Mouse (Mus musculus) induced T-regulatory cell, adult 2 months (primary cell): ENCODE data around the gene Ntm.

ENCODE experiments used
- DNase-seq: peaks from one replicate; pipeline ENCODE4 v3.0.0-alpha.2; 2012; ENCODE audit warnings: low read depth

Gene Ntm

DNA sequence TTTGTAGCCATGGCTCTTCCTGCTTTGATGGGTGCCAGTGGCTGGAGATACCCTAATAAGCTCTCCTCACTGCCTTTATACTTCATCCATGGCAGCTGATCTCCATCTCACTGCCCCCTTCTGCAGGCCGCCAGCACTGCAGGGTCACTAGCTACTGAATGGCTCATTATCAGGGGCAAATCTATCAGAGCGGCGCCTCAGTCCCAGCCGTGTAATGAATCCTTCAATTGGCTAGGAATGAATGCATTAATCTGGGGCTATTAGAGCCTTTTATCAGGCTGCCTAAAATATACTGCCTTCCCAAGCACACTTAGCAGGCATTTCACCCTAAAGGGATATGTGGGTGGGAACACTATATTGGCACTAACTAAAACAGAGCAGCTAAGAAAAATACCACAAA, 832.6 kb downstream of the Ntm start:
- no peak for DNase-seq

DNA sequence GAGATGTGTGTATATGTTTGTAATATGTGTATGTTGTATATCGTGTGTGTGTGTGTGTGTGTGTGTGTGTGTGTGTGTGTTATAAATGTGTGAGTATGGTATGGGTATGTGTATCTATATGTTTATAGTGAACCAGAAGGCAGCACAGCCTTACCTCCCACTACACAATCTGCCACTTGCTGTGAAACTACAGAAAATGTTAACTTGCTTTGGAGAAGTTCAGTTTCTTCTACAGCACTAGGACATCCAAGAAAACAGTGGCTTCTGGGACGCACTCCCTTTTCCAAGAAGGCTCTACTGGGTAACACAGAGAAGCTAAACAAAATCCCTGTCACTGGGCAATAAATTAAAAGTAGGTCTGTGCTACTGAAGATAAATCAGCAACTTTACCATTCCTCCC, 834.5 kb downstream of the Ntm start:
- DNase-seq = no peak

DNA sequence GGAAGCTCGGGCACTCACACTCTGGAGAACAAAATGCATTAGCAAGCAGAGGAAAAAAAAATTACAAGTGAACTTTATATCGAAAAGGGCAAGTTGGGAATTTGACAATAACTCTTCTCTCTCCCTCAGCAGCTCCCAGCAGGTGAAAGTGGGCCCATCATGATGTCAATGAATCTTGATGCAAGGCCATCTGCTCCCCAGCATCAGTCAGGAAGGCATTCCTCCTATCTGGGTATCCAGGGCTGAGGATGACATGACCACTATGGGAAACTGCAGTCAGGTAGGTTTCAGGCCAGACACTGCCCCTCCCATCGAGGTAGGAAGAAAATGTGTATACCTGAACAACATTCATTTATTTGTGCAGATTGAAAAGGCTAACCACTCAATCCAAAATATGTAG, 838.5 kb downstream of the Ntm start:
- DNase-seq = no peak

DNA sequence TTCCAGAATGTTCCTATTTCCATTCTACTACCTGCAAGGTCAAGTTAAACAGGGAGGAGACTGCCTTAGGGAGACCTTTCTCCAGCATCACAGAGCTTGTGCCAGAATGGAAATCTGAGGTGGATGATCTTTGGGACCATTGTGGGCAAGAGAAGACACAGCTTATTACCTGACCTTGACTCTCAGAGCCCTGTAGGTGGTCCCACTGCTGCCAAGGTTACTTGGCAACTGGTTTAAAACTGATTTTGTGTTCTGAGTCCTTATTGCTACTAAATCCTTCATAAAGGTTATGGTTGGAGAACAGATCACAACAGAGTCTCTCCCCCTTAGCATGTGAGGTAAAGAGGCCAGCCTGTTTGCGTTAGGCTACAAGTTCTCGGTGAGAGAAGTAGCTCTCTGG, 839.1 kb downstream of the Ntm start:
- no peak for DNase-seq

DNA sequence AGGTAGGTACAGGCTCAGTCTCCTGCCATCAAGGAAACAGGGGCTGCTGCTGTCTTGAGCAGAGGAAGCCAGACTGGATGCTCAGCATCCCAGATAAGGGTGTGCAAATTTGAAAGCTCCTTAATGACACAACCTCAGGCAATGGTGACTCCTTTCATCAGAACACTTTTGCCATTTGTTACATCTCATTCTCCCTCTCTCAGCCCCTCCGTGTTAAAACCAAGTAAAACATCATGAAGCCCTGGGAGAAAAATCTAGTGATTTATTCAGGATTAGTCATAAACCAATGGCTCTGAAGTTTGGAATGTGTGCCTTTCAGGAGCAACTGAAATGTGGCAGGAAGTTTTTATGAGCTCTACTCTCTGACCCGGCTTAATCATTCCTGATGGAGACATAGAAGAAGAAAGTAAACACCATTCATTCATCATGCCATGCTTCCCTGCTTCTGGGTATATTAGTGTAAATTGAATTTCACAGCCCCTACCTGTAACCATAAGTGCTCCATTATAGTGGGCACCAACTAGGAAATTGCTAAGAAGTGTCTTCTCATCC, 845.3 kb downstream of the Ntm start:
- no peak for DNase-seq

DNA sequence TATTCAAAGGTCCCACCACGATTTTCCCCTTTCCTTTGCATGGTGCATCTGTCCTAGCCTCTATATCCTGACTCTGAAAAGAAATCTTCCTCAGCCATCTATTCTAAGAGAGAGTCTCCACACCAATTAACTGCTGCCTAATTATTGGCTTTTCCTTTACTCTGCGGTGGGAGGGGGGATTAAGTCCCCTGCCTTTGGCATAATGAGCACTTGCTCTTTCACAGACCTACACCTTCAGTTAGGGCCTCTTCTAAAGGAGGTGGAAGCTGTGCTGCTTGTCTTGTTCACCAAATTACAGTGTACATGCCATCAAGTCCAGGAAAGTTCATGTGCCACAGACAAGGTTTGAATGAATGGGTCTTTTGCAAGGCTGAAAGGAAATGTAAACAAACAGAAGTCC, 847.6 kb downstream of the Ntm start:
- DNase-seq = no peak

DNA sequence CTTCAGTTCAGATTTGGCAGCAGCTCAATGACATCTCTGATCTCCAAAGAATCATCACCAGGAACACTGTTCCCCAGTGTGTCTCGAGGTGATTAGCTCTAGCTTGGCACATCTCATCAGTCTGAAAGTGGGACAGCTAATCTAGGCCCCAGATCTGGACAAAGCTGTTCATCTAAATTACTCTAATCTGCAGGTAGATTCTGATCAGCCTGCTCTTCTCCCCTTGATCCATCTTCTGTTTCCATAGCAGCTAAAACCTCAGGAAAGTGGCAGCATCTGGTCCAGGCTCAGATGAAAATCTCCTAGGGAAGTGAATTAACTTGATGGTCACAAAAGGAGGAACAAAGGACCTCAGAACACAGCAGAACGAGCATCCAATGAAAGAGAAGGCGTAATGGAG, 856.2 kb downstream of the Ntm start:
- no peak for DNase-seq

DNA sequence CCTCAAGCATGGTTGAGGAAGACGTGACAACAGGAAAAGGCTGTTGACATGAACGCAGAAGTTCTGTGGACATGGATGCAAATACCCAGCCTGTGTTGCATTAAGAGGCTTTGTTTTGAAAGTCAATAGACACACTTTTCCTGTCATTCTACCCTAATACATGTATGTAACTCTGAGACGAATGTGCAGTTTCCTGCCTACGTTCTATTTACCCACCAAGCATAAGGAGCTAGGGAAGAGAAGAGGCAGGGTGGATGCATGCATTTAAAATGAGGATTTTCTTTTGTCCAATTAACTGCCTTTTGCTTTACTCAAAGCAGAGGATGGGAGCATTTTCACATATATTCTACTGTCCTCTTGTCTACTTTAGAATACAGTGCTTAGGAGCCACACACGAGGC, 858.5 kb downstream of the Ntm start:
- DNase-seq = no peak

DNA sequence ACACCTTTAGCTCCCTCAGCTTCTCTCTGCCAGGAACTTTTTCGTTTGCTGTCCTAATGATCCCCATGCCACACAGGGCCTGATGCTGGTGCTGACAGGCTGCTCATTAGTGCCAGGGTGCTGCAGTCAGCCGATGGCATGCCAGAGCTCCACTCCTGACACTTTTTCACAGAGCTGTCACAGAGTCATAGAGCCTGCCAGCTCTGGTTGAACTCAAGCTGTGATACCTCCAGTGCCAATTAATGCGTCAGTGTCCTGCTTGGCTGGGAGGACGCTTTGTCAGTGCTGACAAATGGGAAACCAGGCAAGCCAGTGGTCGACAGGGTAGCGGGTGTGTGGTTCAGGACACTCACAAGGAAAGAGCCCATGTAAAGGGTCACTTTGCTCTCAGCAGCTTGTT, 858.9 kb downstream of the Ntm start:
- DNase-seq = no peak

DNA sequence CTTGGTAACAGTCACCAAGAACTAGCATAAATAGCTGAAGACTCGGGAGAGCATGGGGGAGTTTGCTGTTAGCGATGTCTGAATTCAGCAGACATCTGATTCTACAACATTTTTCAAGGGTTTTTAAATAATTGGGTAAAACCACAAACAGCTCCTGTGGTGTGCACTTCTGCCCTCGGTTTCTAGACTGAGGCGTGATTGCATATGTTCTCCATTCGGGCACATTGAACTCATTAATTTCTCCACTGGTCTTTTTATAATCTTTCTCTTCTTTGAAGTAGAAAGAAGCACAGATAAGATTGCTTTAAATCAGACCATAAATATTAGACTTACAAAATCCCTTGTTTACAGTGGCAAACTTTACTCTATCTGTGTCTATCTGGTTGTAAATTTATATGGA, 862.3 kb downstream of the Ntm start:
- no peak for DNase-seq

DNA sequence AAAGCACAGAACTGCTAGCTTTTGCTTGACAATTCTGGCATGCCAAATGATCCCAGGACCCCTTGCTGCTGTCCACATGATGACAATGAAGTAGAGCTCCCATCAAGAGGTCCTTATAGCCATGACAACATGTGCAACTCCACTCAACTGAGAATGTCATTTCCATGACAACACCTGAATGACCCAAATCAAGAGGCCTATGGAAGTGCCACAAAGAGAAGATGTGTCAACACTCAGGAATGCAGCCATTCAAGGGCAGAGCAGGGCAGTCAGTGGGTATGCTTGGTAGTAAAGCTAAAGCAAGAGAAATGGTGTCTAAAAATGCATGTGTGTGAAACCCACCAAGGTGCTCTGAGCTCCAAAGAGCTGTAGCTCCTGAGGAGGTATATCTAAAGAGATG, 870.5 kb downstream of the Ntm start:
- no peak for DNase-seq

DNA sequence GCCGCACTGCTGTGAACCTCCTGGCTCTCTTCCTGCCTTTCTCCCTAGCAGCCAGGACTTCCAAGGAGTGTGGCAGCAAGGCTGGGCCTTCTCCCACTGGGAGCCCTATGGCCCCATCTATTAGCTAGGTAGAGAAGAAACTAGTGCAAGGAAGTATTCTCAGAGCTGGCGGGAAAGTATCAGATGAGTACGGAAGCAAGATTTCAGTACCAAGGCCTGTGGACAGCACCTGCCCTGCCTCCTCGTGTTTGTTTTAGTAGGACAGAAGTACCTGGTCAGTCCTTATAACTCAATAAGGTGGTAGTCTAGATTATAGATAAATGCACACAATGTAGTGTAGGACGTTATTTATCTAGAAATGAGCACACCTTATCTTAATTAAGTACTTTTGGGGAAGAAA, 874.3 kb downstream of the Ntm start:
- no peak for DNase-seq

DNA sequence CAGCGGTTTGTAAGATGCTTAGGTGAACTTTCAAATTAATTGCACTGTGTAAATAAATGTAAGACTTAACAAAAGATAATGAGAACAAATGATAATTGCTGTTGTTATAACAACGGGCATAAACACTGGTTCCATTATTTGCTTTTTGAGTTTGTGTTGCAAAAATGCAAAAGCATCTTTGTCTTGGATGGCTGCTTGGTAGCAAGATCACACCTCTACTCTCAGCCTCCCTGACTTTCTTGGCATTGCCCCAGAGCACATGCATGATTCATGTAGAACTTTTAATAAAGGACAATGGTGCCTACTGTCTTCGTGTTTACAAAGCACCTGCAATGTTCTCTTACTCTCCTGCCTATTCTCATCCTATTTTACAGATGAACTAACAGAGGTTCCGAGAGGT, 875.3 kb downstream of the Ntm start:
- DNase-seq = no peak

DNA sequence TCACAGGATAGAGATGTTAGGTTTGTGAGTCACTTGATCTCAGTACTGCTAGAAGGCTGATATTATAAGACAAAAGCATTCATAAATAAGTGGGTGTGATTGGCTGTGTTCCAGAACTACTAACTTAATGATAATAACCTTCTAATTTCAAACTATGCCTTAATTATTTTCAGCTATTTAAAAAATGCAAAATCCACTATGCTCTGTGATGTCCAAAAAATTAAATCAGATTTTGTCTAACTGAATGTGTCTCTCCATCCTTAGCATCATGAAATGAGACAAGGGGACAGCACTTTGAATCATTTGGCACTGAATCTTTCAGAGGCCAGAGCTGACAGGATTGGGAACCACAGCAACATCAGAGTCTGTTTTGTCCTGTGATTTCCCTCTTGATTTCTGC, 875.8 kb downstream of the Ntm start:
- DNase-seq = no peak

DNA sequence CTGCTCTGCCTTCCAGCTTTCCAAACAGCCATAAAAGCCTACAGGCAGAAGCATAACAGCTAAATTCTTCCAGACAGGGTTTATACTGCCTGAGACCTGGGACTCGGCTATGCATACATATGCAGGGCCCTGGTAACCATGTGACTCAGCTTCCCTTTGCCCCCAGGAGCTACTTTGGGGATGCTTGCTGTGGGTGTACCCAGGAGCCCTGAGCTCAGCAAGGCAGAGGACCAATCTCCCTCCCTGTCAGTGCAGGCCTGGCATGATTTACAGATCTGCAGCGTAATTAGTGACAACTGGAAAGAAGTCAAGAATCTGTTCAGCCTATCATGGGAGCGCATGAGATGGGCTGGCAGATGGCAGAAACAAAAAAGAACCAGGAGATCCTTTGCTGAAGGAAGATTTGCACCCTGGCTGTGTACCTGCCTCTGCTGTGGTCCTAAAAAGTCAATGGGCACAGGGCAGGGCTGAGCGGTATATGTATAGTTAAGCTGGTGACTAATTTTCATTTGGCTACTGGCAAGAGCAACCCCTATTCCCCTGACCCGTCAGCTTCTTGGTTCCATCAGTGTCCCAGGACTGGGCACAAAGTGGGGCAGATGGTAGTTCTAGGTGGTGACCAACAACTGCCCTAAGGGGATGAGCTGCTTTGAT, 886.9 kb downstream of the Ntm start:
- DNase-seq = no peak

DNA sequence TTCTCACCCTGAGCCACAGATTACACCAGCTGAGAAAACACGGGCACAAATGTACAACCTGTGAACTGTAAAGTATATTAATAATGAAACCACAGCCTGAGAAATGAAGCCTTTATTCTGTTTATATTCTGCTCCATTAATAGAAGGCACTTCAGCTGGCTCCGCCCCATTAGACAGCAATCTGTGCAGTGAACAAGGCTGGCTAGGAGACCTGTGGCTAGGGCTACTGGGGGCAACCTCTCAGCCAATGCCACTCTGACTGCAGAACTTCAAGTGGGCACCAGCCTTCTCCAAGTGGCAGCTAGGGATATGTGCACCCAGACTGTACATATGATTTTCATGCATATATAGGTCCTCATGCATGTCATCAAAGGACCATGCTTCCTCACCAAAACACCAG, 887.7 kb downstream of the Ntm start:
- DNase-seq = no peak

DNA sequence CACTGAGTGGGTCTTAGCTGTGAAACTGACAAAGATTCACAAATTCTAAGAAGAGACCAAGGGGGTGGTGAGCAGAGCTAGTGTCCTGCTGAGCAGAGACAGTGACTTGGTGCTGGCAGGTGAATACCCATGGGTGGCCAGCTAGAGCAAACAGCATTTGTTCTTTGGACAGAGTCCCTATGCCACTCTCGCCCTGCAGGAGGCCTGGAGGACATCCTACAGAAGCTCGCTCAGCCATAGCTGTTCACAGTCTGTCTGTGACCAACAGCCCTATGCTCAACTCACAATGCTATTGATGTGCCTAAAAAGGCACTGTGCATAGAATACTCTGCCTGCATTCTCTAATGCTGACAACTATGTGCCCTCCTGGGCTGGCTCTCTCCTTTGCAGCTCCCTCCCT, 888.4 kb downstream of the Ntm start:
- DNase-seq = no peak

DNA sequence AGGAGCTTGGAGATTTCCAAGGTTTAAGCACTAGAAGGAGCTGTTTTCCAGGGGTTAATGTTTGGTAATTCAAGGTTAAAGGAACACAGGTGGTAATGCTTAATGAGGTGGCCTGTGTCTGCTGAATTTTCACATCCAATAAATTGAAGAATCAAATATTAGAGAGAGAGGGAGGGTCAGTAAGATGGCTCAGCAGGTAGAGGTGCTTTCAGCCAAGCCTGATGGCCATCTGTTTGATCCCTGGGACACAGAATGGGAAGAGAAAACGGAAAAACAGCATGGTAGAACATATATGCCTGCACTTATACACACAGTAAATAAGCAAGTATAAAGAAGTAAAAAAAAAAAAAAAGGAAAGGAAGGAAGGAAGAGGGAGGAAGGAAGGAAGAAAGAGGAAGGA, 890.9 kb downstream of the Ntm start:
- no peak for DNase-seq

DNA sequence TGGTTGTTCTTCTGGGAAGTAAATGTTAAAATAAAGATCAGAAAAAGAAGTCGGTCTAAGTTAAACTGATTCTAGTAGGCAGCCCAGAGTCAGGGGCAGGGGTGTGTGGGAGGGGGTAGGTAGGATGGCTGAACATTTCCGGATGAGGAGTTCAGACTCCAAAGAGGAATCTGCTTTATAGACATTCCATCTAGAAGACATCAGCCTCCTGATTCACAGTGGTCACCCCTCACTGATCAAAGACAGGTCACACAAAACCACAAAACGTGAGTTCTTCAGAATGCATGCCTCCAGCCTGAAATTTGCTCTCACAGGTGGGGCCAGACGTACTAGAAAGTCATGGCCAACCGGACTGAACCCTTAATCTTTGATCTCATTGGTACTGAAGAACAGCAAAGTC, 895.4 kb downstream of the Ntm start:
- DNase-seq = no peak

DNA sequence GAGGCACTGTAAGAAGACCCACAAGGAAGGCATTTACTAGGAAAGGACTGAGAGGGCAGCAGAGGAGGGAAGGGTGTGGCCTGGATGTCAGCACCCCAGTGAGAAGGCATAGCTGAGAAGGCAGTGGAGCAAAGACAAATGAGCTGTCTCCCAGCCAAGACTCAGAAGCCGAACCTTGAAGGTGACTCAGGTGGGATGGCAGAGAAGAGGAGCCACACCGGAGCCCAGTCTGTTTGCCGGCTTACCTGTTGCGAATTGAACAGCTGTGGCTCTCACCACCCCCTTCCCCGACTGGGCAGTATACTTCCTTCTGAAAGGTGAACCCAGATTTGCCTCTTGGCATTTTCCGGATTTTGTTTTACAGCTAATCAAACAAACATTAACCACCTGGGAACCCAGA, 902.6 kb downstream of the Ntm start:
- DNase-seq = no peak

DNA sequence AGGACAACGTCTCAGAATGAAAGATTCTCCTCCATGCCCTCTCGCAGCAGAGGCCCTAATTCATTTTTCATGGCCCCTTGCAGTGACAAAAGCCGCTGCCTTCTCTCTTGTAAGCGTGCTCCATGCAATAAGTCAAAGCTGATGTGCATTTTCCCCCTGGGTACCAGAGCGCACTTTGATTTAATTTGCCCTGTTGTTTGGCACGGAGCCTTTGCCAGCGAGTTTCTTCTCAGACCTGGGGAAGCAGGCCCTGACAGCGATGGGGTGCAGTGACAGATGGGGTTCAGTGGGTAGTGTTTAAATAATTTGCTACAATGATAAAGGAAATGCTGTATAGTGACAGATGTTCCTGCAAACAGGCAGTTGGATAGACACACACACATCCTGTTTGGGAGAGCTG, 904.1 kb downstream of the Ntm start:
- DNase-seq = no peak

DNA sequence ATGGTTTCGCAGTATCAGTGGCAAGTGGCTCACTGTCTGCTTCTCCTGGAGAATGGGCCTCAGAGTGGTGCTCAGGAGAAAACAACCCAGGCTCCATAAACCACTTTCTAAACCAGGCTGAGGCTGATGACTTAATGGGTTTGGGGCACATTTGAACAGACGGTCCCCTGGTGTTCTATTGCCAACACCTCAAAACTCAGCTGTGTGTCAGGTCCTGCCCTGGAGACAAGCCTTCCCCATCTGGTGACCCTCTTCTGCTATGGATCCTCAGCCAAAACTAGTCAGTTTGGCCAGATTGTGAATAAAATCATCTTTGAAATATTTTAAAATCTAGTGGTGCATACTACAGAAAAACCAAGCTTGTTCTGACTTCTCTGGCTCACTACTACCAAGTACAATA, 907.3 kb downstream of the Ntm start:
- no peak for DNase-seq

DNA sequence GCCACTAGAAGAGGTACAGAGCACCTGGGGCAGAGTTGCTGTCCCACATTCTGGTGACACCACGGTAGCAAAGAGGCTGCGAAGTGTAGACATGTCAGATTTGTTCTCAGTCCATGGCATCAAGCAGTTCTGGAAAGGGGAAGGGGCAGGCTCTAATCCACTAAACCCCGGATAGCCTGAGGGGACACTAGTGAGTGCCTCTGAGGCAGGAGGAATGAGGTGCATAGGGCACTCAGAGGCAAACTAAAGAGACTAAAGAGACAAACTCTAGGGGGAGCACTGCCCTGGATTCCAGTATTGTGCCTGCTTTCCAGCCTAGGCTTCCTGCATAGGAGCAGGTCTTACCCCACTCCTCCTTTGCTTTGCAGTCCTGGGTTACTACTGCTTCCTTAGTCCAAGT, 926.5 kb downstream of the Ntm start:
- DNase-seq = no peak

DNA sequence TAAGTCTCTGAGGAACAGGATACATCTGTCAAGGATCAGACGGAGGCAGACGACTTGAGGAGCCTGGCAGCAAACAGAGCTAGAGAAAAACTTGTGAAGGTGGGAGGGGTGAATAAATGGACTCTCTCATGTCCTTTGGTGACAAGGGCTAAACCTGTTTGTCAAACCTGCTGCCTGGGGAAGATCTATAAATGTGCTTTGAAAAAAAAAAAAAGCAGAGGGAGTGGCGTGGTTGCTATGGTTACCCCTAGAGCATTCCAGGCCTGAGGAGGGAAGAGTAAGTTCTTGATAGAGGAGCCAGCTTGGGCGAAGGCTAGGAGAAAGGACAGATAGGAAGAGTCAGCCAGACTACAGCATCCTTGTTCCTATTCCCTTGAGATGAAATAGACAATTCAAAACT, 926.9 kb downstream of the Ntm start:
- no peak for DNase-seq

DNA sequence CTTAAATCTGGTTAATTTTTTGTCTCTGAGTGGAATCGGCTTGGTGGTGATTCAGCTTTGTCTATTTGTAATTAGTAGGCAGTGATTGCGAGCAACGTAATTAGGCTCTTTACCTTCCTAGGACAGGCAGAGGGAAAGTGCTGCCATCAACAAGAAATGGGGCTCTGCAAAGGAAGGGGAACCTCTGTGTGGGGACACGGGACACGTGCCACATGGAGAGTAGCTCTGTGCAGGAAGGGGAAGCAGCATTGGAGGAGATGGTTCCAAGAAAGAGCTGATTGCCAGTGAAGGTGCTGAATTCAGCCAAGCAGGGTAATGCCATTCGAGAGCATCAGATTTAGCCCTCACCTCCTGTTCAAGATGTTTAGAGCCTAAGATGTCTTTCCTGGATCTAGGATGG, 936.5 kb downstream of the Ntm start:
- DNase-seq = no peak
